Mouse (Mus musculus): ENCODE data around the gene Syce2. TPM values are rescaled to one million over a fixed set of nuclear protein-coding genes. Genes with fewer than 3 reads are reported as not detected.
A peak's percentile ranks its signal among the peaks of the same experiment; 100 is the strongest.
"Not testable (repeated sequence)": the region's sequence is repeated elsewhere in the genome, so short reads cannot be mapped to it uniquely, and the experiment has no call there.

Syce2 gene
- polyA plus RNA-seq (2012; rRNA removed): 30.5 and 36.9 TPM in 2 replicates
- polyA plus RNA-seq (2014; fragmentation: Nextera tagmentation; extraction: Ambion mirVana): 75.3 and 78.4 TPM in 2 replicates

- ATAC-seq (ENCODE audit: low FRiP score, low read depth): peak; percentile 80; the same call in 1 of the 2 replicates
- peak within 1 kb of the TSS; percentile 60 for H3K9ac ChIP-seq (ENCODE audit: low read depth, low read length, severe bottlenecking)
- peaks cover 32% of the 10 kb centered on the region for H3K36me3 ChIP-seq (ENCODE audit: control insufficient read depth, insufficient read depth, low read length)
- no peaks in the 10 kb centered on the region for H3K9me3 ChIP-seq (ENCODE audit: control insufficient read depth, low read length)
- H3K4me2 ChIP-seq (replicated peaks; ENCODE audit: low read depth, low read length, severe bottlenecking): peak within 1 kb of the TSS; percentile 99
- H3K4me3 ChIP-seq (replicated peaks; ENCODE audit: low read length): peak within 1 kb of the TSS; percentile 49
- no peaks in the 10 kb centered on the region for H3K27me3 ChIP-seq (ENCODE audit: control insufficient read depth, insufficient read depth, low read length)
- 16% methylated on average over 37 of the region's 46 CpGs for WGBS
- no peak for TF ChIP-seq POLR2A (IDR thresholded peaks at IDR 0.05; ENCODE audit: borderline replicate concordance, extremely low read depth, insufficient read depth, insufficient read length)
- H3K27ac ChIP-seq (replicated peaks; ENCODE audit: low read depth, low read length): no peak within 1 kb of the TSS
- peaks cover 13% of the 10 kb centered on the region for H3K4me1 ChIP-seq (ENCODE audit: control insufficient read depth, insufficient read depth, low read length)
- DNase-seq (ENCODE audit: low spot score): peak; percentile 64
Observed at GRCm38 (mm10) chr8:84871376-84872308, at the start of gene Syce2. Gene Syce2 (plus strand): TSS chr8:84872111.

DNA sequence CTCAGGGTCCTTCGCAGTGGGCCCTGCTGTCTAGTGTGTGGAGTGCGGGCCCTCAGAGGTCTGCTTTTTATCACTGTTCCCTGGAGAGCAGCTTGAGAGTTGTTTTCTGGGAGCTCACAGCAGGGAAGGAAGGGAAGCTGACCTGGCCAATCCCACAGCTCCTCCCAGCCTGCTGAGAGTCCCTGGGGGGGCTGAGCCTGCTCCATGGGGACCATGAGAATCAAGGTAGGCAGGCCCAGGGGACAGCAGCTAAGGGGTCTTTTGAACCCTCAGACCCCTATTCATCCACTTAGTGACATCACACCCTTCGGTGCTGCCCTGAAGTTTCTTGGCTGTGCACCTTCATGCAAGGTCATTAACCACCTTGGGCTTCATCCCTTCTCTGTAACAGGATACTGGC, 49.2 kb upstream of the Syce2 start, which contains the start of gene Dand5:
Gene Dand5, minus strand, starts transcription at position 101 of the 400 bp plus-strand sequence.
- Histone ChIP-seq H3K9me3 (ENCODE audit: control insufficient read depth, low read length) (no peaks in the 10 kb centered on the region), H3K27me3 (ENCODE audit: control insufficient read depth, insufficient read depth, low read length) (no peaks in the 10 kb centered on the region), H3K27ac (replicated peaks; ENCODE audit: low read depth, low read length) (no peak within 1 kb of the TSS), H3K4me2 (replicated peaks; ENCODE audit: low read depth, low read length, severe bottlenecking) (peak within 1 kb of the TSS; percentile 51), H3K4me1 (ENCODE audit: control insufficient read depth, insufficient read depth, low read length) (0 out of 2 replicates have a peak, but pooled peaks cover 4% of the 10 kb centered on the region), H3K4me3 (replicated peaks; ENCODE audit: low read length) (peak within 1 kb of the TSS; percentile 17; the same call in 1 of the 2 replicates), H3K9ac (ENCODE audit: low read depth, low read length, severe bottlenecking) (no peak within 1 kb of the TSS), H3K36me3 (ENCODE audit: control insufficient read depth, insufficient read depth, low read length) (no peaks in the 10 kb centered on the region)
- 30% methylated on average over 3 of the region's 3 CpGs for WGBS
- ATAC-seq (ENCODE audit: low FRiP score, low read depth) (no peak), DNase-seq (ENCODE audit: low spot score) (no peak)
- TF ChIP-seq POLR2A (IDR thresholded peaks at IDR 0.05; ENCODE audit: borderline replicate concordance, extremely low read depth, insufficient read depth, insufficient read length): no peak

GRCm38 (mm10) chr8:84823653-84824052, 48.3 kb upstream of the Syce2 start:
- 2% methylated on average over 18 of the region's 18 CpGs for WGBS
- peak; percentile 82 for DNase-seq (ENCODE audit: low spot score)
- peak; percentile 78 for ATAC-seq (ENCODE audit: low FRiP score, low read depth)
- H3K27ac ChIP-seq (replicated peaks; ENCODE audit: low read depth, low read length): no peak overlapping the region
- H3K36me3 ChIP-seq (ENCODE audit: control insufficient read depth, insufficient read depth, low read length): no peaks in the 10 kb centered on the region
- H3K9me3 ChIP-seq (ENCODE audit: control insufficient read depth, low read length): no peaks in the 10 kb centered on the region
- no peaks in the 10 kb centered on the region for H3K27me3 ChIP-seq (ENCODE audit: control insufficient read depth, insufficient read depth, low read length)
- no peak overlapping the region for H3K9ac ChIP-seq (ENCODE audit: low read depth, low read length, severe bottlenecking)
- peak overlapping the region; percentile 51 for H3K4me2 ChIP-seq (replicated peaks; ENCODE audit: low read depth, low read length, severe bottlenecking)
- H3K4me1 ChIP-seq (ENCODE audit: control insufficient read depth, insufficient read depth, low read length): 0 out of 2 replicates have a peak, but pooled peaks cover 4% of the 10 kb centered on the region
- TF ChIP-seq POLR2A (IDR thresholded peaks at IDR 0.05; ENCODE audit: borderline replicate concordance, extremely low read depth, insufficient read depth, insufficient read length): no peak
- peak overlapping the region; percentile 17; the same call in 1 of the 2 replicates for H3K4me3 ChIP-seq (replicated peaks; ENCODE audit: low read length)

- ATAC-seq (ENCODE audit: low FRiP score, low read depth) (no peak), DNase-seq (ENCODE audit: low spot score) (no peak)
- Histone ChIP-seq H3K4me2 (replicated peaks; ENCODE audit: low read depth, low read length, severe bottlenecking) (no peak overlapping the region), H3K4me3 (replicated peaks; ENCODE audit: low read length) (no peak overlapping the region), H3K36me3 (ENCODE audit: control insufficient read depth, insufficient read depth, low read length) (no peaks in the 10 kb centered on the region), H3K27ac (replicated peaks; ENCODE audit: low read depth, low read length) (no peak overlapping the region), H3K9ac (ENCODE audit: low read depth, low read length, severe bottlenecking) (no peak overlapping the region), H3K4me1 (ENCODE audit: control insufficient read depth, insufficient read depth, low read length) (0 out of 2 replicates have a peak, but pooled peaks cover 4% of the 10 kb centered on the region), H3K27me3 (ENCODE audit: control insufficient read depth, insufficient read depth, low read length) (no peaks in the 10 kb centered on the region), H3K9me3 (ENCODE audit: control insufficient read depth, low read length) (no peaks in the 10 kb centered on the region)
- TF ChIP-seq POLR2A (IDR thresholded peaks at IDR 0.05; ENCODE audit: borderline replicate concordance, extremely low read depth, insufficient read depth, insufficient read length): no peak
- WGBS: 60% methylated on average over 4 of the region's 4 CpGs
Observed at GRCm38 (mm10) chr8:84825636-84826035, 46.3 kb upstream of the Syce2 start.

DNA sequence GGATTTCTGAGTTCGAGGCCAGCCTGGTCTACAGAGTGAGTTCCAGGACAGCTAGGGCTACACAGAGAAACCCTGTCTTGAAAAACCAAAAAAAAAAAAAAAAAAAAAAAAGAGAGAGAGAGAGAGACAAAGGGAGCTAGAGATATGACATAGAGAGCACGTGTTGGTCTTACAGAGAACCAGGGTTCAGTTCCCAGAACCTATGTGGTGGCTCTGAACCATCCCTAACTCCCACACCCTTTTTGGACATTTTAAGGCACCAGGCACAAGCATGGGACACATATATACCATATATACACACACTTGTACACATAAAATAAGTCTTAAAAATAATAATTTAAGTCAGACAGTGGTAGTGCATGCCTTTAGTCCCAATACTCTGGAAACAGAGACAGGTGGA, 45.4 kb upstream of the Syce2 start:
- WGBS: 81% methylated on average over 2 of the region's 2 CpGs
- H3K9me3 ChIP-seq (ENCODE audit: control insufficient read depth, low read length); H3K27me3 ChIP-seq (ENCODE audit: control insufficient read depth, insufficient read depth, low read length); H3K36me3 ChIP-seq (ENCODE audit: control insufficient read depth, insufficient read depth, low read length); ATAC-seq (ENCODE audit: low FRiP score, low read depth); DNase-seq (ENCODE audit: low spot score); H3K4me2 ChIP-seq (replicated peaks; ENCODE audit: low read depth, low read length, severe bottlenecking); H3K9ac ChIP-seq (ENCODE audit: low read depth, low read length, severe bottlenecking); H3K27ac ChIP-seq (replicated peaks; ENCODE audit: low read depth, low read length); H3K4me1 ChIP-seq (ENCODE audit: control insufficient read depth, insufficient read depth, low read length); H3K4me3 ChIP-seq (replicated peaks; ENCODE audit: low read length): not testable (repeated sequence)
